Mouse (Mus musculus) midbrain, postnatal 0 days (tissue): Measurements from ENCODE around the gene Tfip11. TPM values are rescaled to one million over a fixed set of nuclear protein-coding genes. Genes with fewer than 3 reads are reported as not detected.

Experiments
- ATAC-seq: fragments of 200-750 bp; cut with Nextera tagmentation; 2 replicates; pipeline ENCODE4 v1.8.0; 2017; ENCODE audit warnings: moderate number of reproducible peaks, mild to moderate bottlenecking, moderate TSS enrichment, moderate library complexity; ENCODE audit not compliant: low FRiP score
- DNase-seq: peaks from one replicate; pipeline ENCODE4 v3.0.0-alpha.2; 2015; ENCODE audit warnings: low spot score
- H3K27ac ChIP-seq: fragments of 300-500 bp; sonication (generic); 2 replicates; pipeline ENCODE4 v1.5.1; 2014; ENCODE audit warnings: low read depth, mild to moderate bottlenecking, low read length, mixed read lengths
- H3K27me3 ChIP-seq: fragments of 300-500 bp; sonication (generic); 2 replicates; pipeline ENCODE4 v1.6.1; 2014; ENCODE audit warnings: low read length, control low read depth, mixed read lengths; ENCODE audit not compliant: insufficient read depth
- H3K36me3 ChIP-seq: fragments of 300-500 bp; sonication (generic); 2 replicates; pipeline ENCODE4 v1.6.1; 2014; ENCODE audit warnings: low read length, control low read depth, mixed read lengths; ENCODE audit not compliant: insufficient read depth
- H3K4me1 ChIP-seq: fragments of 300-500 bp; sonication (generic); 2 replicates; pipeline ENCODE4 v1.6.1; 2014; ENCODE audit warnings: mild to moderate bottlenecking, control low read depth, antibody characterized with exemption, low read length, mixed read lengths; ENCODE audit not compliant: insufficient read depth
- H3K4me2 ChIP-seq: fragments of 300-500 bp; sonication (generic); 2 replicates; pipeline ENCODE4 v1.6.1; 2014; ENCODE audit warnings: low read depth, mild to moderate bottlenecking, low read length, mixed read lengths; ENCODE audit not compliant: poor library complexity, severe bottlenecking
- H3K4me3 ChIP-seq: fragments of 300-500 bp; sonication (generic); 2 replicates; pipeline ENCODE4 v1.5.1; 2014; ENCODE audit warnings: low read depth, mild to moderate bottlenecking, low read length, moderate library complexity
- H3K9ac ChIP-seq: fragments of 300-500 bp; sonication (generic); replicated peaks from 2 replicates; pipeline ENCODE4 v1.6.1; 2014; ENCODE audit warnings: mild to moderate bottlenecking, low read length, moderate library complexity, mixed read lengths; ENCODE audit not compliant: poor library complexity, severe bottlenecking
- H3K9me3 ChIP-seq: fragments of 300-500 bp; sonication (generic); 2 replicates; pipeline ENCODE4 v1.6.1; 2016; ENCODE audit warnings: low read length, control low read depth
- CTCF ChIP-seq: IDR thresholded peaks from 2 replicates; pipeline ENCODE4 v1.5.1; 2016; ENCODE audit warnings: antibody characterized with exemption, mild to moderate bottlenecking
- WGBS: fragments of 180-500 bp; shearing (Covaris S2); extraction: QIAGEN DNeasy Blood & Tissue Kit; methylation state at CpG from one replicate; pipeline ENCODE4 v1.1.7; 2014; 5-methylcytosine and 5-hydroxymethylcytosine counted together
- polyA plus RNA-seq: library from polyadenylated mRNA; unstranded; fragments of >200 nt; fragmentation: Nextera tagmentation; extraction: Ambion mirVana; gene quantifications from 2 replicates; pipeline ENCODE4 v1.2.1, GENCODE M21; 2015
- total RNA-seq: library from RNA; depleted of rRNA; stranded (reverse); fragments of >200 nt; gene quantifications from 2 replicates; pipeline ENCODE4 v1.2.3, GENCODE M21; 2014

The Tfip11 gene
- total and polyA plus RNA-seq, 2 experiments from 2014 or later: 19.8 to 27.4 TPM

GRCm38 (mm10) chr5:112294696-112295095 is 31.5 kb upstream of the Tfip11 start:
- ATAC-seq: no peak

GRCm38 (mm10) chr5:112295162-112295561 is 31.0 kb upstream of the Tfip11 start:
- H3K9ac ChIP-seq: no peak overlapping the region
- no peaks in the 10 kb centered on the region for H3K36me3 ChIP-seq
- no peak overlapping the region for H3K4me2 ChIP-seq
- ATAC-seq (no peak), DNase-seq (no peak)
- no peaks in the 10 kb centered on the region for H3K9me3 ChIP-seq
- WGBS: 38% methylated on average over 8 of the region's 8 CpGs
- no peaks in the 10 kb centered on the region for H3K27me3 ChIP-seq
- H3K4me3 ChIP-seq: no peak overlapping the region
- TF ChIP-seq CTCF: no peak
- H3K27ac ChIP-seq: no peak overlapping the region
- H3K4me1 ChIP-seq: no peaks in the 10 kb centered on the region

More at GRCm38 (mm10) chr5:112294696-112295095, 31.5 kb upstream of the Tfip11 start:
- H3K9ac ChIP-seq: no peak overlapping the region
- H3K36me3 ChIP-seq: no peaks in the 10 kb centered on the region
- H3K27ac ChIP-seq: no peak overlapping the region
- no peak overlapping the region for H3K4me3 ChIP-seq
- no peaks in the 10 kb centered on the region for H3K27me3 ChIP-seq
- WGBS: 63% methylated on average over 4 of the region's 4 CpGs
- DNase-seq: no peak
- H3K4me2 ChIP-seq: no peak overlapping the region
- no peaks in the 10 kb centered on the region for H3K4me1 ChIP-seq
- no peak for TF ChIP-seq CTCF
- H3K9me3 ChIP-seq: no peaks in the 10 kb centered on the region

GRCm38 (mm10) chr5:112295564-112295963 is 30.6 kb upstream of the Tfip11 start:
- no peak for DNase-seq
- Histone ChIP-seq H3K9me3 (no peaks in the 10 kb centered on the region), H3K9ac (no peak overlapping the region), H3K27me3 (no peaks in the 10 kb centered on the region), H3K36me3 (no peaks in the 10 kb centered on the region), H3K4me2 (no peak overlapping the region), H3K4me3 (no peak overlapping the region), H3K27ac (no peak overlapping the region), H3K4me1 (no peaks in the 10 kb centered on the region)
- 57% methylated on average over 8 of the region's 8 CpGs for WGBS
- TF ChIP-seq CTCF: no peak
- no peak for ATAC-seq

GRCm38 (mm10) chr5:112296404-112297181 is 29.6 kb upstream of the Tfip11 start:
- WGBS: 65% methylated on average over 6 of the region's 6 CpGs
- no peak overlapping the region for H3K27ac ChIP-seq

GRCm38 (mm10) chr5:112297257-112297656 is 28.9 kb upstream of the Tfip11 start:
- Histone ChIP-seq H3K4me1 (no peaks in the 10 kb centered on the region), H3K36me3 (no peaks in the 10 kb centered on the region), H3K9me3 (no peaks in the 10 kb centered on the region), H3K27ac (no peak overlapping the region), H3K27me3 (no peaks in the 10 kb centered on the region), H3K9ac (no peak overlapping the region), H3K4me2 (no peak overlapping the region), H3K4me3 (no peak overlapping the region)
- ATAC-seq (no peak), DNase-seq (no peak)
- WGBS: 89% methylated on average over 2 of the region's 2 CpGs
- TF ChIP-seq CTCF: no peak

More at GRCm38 (mm10) chr5:112296404-112297181, 29.6 kb upstream of the Tfip11 start:
- no peaks in the 10 kb centered on the region for H3K9me3 ChIP-seq
- no peaks in the 10 kb centered on the region for H3K4me1 ChIP-seq
- no peaks in the 10 kb centered on the region for H3K36me3 ChIP-seq
- ATAC-seq: no peak
- no peak overlapping the region for H3K4me2 ChIP-seq
- H3K4me3 ChIP-seq: no peak overlapping the region
- H3K9ac ChIP-seq: no peak overlapping the region
- no peaks in the 10 kb centered on the region for H3K27me3 ChIP-seq
- DNase-seq: no peak
- no peak for TF ChIP-seq CTCF

- Histone ChIP-seq H3K9ac (no peak overlapping the region), H3K4me1 (no peaks in the 10 kb centered on the region), H3K9me3 (no peaks in the 10 kb centered on the region), H3K27me3 (no peaks in the 10 kb centered on the region), H3K27ac (0 out of 2 replicates have a peak overlapping the region, but pooled peaks have one; percentile 4), H3K4me3 (no peak overlapping the region), H3K4me2 (no peak overlapping the region), H3K36me3 (no peaks in the 10 kb centered on the region)
- 87% methylated on average over 12 of the region's 12 CpGs for WGBS
- TF ChIP-seq CTCF: no peak
- ATAC-seq: no peak
- DNase-seq: no peak
These were observed 27.8 kb upstream of the Tfip11 start for GRCm38 (mm10) chr5:112298226-112298988.
